Mouse (Mus musculus): ENCODE measurements around the gene Gnat2.

GRCm38 (mm10) chr3:108044394-108045140, 48.0 kb upstream of the Gnat2 start, which contains the start of gene Gstm4:
- TF ChIP-seq EP300 (IDR thresholded peaks at IDR 0.05; ENCODE audit: low read depth) (no peak), CTCF (IDR thresholded peaks at IDR 0.05; ENCODE audit: low read depth) (no peak; the same call in 1 of the 2 replicates)
